Mouse (Mus musculus) liver, embryonic 14.5 days (tissue): ENCODE data around the gene Alppl2. TPM values are rescaled to one million over a fixed set of nuclear protein-coding genes. Genes with fewer than 3 reads are reported as not detected.

Experiments used
- ATAC-seq: fragments of 200-750 bp; cut with Nextera tagmentation; 2 replicates; pipeline ENCODE4 v1.8.0; 2017; ENCODE audit warnings: moderate number of reproducible peaks, mild to moderate bottlenecking, moderate library complexity; ENCODE audit not compliant: insufficient read depth
- DNase-seq, 3 experiments: peaks; one replicate each; pipeline ENCODE4 v3.0.0-alpha.2; 2012 to 2013; ENCODE audit warnings: low read depth in 3 of 3, low spot score in 3 of 3
- H3K27ac ChIP-seq: fragments of 300-500 bp; sonication (generic); 2 replicates; pipeline ENCODE4 v1.5.1; 2014; ENCODE audit warnings: moderate library complexity, mild to moderate bottlenecking, control low read depth, inconsistent platforms
- H3K27me3 ChIP-seq: fragments of 300-500 bp; sonication (generic); 2 replicates; pipeline ENCODE4 v1.6.1; 2014; ENCODE audit warnings: mild to moderate bottlenecking, low read length, moderate library complexity; ENCODE audit not compliant: control insufficient read depth, insufficient read depth
- H3K36me3 ChIP-seq: fragments of 300-500 bp; sonication (generic); replicated peaks from 2 replicates; pipeline ENCODE4 v1.6.1; 2014; ENCODE audit warnings: low read depth; ENCODE audit not compliant: control insufficient read depth, insufficient read depth
- H3K4me1 ChIP-seq, 2 experiments: fragments of 200-500 bp in 1 of 2; fragments of 300-500 bp in 1 of 2; sonication (generic) in 1 of 2; replicated peaks; 2 replicates each; pipeline ENCODE4 v1.6.1; 2012 to 2014; ENCODE audit warnings: antibody characterized with exemption in 1 of 2, inconsistent platforms in 1 of 2, low read length in 1 of 2; ENCODE audit not compliant: control insufficient read depth in 2 of 2, insufficient read depth in 2 of 2
- H3K4me2 ChIP-seq: fragments of 300-500 bp; sonication (generic); 2 replicates; pipeline ENCODE4 v1.6.1; 2014; ENCODE audit warnings: low read depth, mild to moderate bottlenecking, control low read depth, moderate library complexity
- H3K4me3 ChIP-seq, 2 experiments: fragments of 200-500 bp in 1 of 2; fragments of 300-500 bp in 1 of 2; sonication (generic) in 1 of 2; 2 replicates each; pipeline ENCODE4 v1.5.1; 2012 to 2014; ENCODE audit warnings: low read depth in 2 of 2, low read length in 2 of 2, mild to moderate bottlenecking in 2 of 2, control low read depth in 1 of 2, inconsistent platforms in 1 of 2, moderate library complexity in 1 of 2; ENCODE audit not compliant: insufficient read depth in 1 of 2
- H3K9ac ChIP-seq: fragments of 300-500 bp; sonication (generic); replicated peaks from 2 replicates; pipeline ENCODE4 v1.6.1; 2014; ENCODE audit warnings: mild to moderate bottlenecking, control low read depth, moderate library complexity
- H3K9me3 ChIP-seq: fragments of 300-500 bp; sonication (generic); 2 replicates; pipeline ENCODE4 v1.6.1; 2016; ENCODE audit warnings: low read length, mixed read lengths; ENCODE audit not compliant: control insufficient read depth
- CTCF ChIP-seq: IDR thresholded peaks from 2 replicates; pipeline ENCODE4 v1.5.1; 2016; ENCODE audit warnings: antibody characterized with exemption, low read depth, control low read depth
- EP300 ChIP-seq: IDR thresholded peaks from 2 replicates; pipeline ENCODE4 v1.6.1; 2016; ENCODE audit warnings: antibody characterized with exemption, low read depth
- WGBS: fragments of 180-500 bp; shearing (Covaris S2); extraction: QIAGEN DNeasy Blood & Tissue Kit; methylation state at CpG from one replicate; pipeline ENCODE4 v1.1.7; 2014; ENCODE audit not compliant: insufficient replicate concordance; 5-methylcytosine and 5-hydroxymethylcytosine counted together
- polyA plus RNA-seq, 2 experiments: library from polyadenylated mRNA; depleted of rRNA in 1 of 2; stranded (reverse) in 1 of 2; unstranded in 1 of 2; fragments of >200 nt; fragmentation: Nextera tagmentation in 1 of 2; extraction: Ambion mirVana in 1 of 2; gene quantifications; 2 replicates each; pipeline versions ENCODE4 v1.2.1 to v1.2.3; 2012 to 2014

Gene Alppl2
- polyA plus RNA-seq, 2 experiments, result not detected

- Histone ChIP-seq H3K27me3 (no peaks in the 10 kb centered on the region), H3K4me3 (no peak overlapping the region), H3K4me1 (no peaks in the 10 kb centered on the region), H3K27ac (no peak overlapping the region), H3K4me2 (no peak overlapping the region), H3K9ac (no peak overlapping the region), H3K36me3 (no peaks in the 10 kb centered on the region), H3K9me3 (no peaks in the 10 kb centered on the region)
- DNase-seq (no peak), ATAC-seq (no peak)
- TF ChIP-seq EP300 (no peak), CTCF (no peak)
- 62% methylated on average over 4 of the region's 4 CpGs for WGBS
Measured at GRCm38 (mm10) chr1:87086196-87086595, 3.5 kb downstream of the Alppl2 start.

GRCm38 (mm10) chr1:87073776-87074175, 16.0 kb downstream of the Alppl2 start:
- ATAC-seq, result no peak
- H3K9ac ChIP-seq, result no peak overlapping the region
- TF ChIP-seq CTCF (no peak), EP300 (no peak)
- H3K4me1 ChIP-seq, result no peaks in the 10 kb centered on the region
- H3K4me3 ChIP-seq, result no peak overlapping the region
- no peak overlapping the region for H3K4me2 ChIP-seq
- H3K36me3 ChIP-seq, result no peaks in the 10 kb centered on the region
- 65% methylated on average over 8 of the region's 8 CpGs for WGBS
- DNase-seq, result no peak
- no peaks in the 10 kb centered on the region for H3K27me3 ChIP-seq
- no peak overlapping the region for H3K27ac ChIP-seq
- no peaks in the 10 kb centered on the region for H3K9me3 ChIP-seq

GRCm38 (mm10) chr1:87070720-87071119, 19.0 kb downstream of the Alppl2 start:
- DNase-seq, result peak in 2 of 3 experiments; percentile 9
- TF ChIP-seq EP300 (no peak), CTCF (peak; percentile 90)
- H3K27me3 ChIP-seq, result no peaks in the 10 kb centered on the region
- ATAC-seq, result 0 out of 2 replicates have a peak, but pooled peaks have one; percentile 26
- H3K27ac ChIP-seq, result no peak overlapping the region
- no peak overlapping the region for H3K4me2 ChIP-seq
- 40% methylated on average over 16 of the region's 16 CpGs for WGBS
- H3K9me3 ChIP-seq, result no peaks in the 10 kb centered on the region
- H3K9ac ChIP-seq, result no peak overlapping the region
- no peak overlapping the region for H3K4me3 ChIP-seq
- H3K36me3 ChIP-seq, result no peaks in the 10 kb centered on the region
- no peaks in the 10 kb centered on the region for H3K4me1 ChIP-seq

GRCm38 (mm10) chr1:87060913-87061312, 28.8 kb downstream of the Alppl2 start:
- Histone ChIP-seq H3K27ac (no peak overlapping the region), H3K4me1 (0 out of 4 replicates have a peak, but pooled peaks cover 0 to 1% of the 10 kb centered on the region in 2 experiments), H3K36me3 (no peaks in the 10 kb centered on the region), H3K4me2 (no peak overlapping the region), H3K27me3 (no peaks in the 10 kb centered on the region), H3K9me3 (no peaks in the 10 kb centered on the region), H3K4me3 (no peak overlapping the region), H3K9ac (no peak overlapping the region)
- TF ChIP-seq EP300 (no peak), CTCF (peak; percentile 40)
- no peak for ATAC-seq
- no peak for DNase-seq

- Histone ChIP-seq H3K4me3 (no peak overlapping the region), H3K9ac (no peak overlapping the region), H3K27ac (no peak overlapping the region), H3K36me3 (no peaks in the 10 kb centered on the region), H3K9me3 (no peaks in the 10 kb centered on the region), H3K27me3 (no peaks in the 10 kb centered on the region), H3K4me1 (no peaks in the 10 kb centered on the region), H3K4me2 (no peak overlapping the region)
- TF ChIP-seq CTCF, result no peak
- TF ChIP-seq EP300, result no peak
- 40% methylated on average over 8 of the region's 8 CpGs for WGBS
- no peak for DNase-seq
- no peak for ATAC-seq
Measured at GRCm38 (mm10) chr1:87059042-87059665, 30.6 kb downstream of the Alppl2 start.
